16 mouse cellular contexts compared by ENCODE assay signal in genomic region chr3:153472583-153473471, GRCm38 (mm10).
A peak's percentile ranks its signal among the peaks of the same experiment; 100 is the strongest.
DNase-seq lines count a peak whose midpoint lies in the region; ATAC-seq and TF ChIP-seq lines count a peak whose summit lies in the region.
"Had no signal": no experiment of that assay in that cellular context is flagged by ENCODE, and none has a peak within 500 bp of the region (broad histone marks: within the 10 kb centered on the region; RNA-seq: fewer than 3 reads in every experiment).

No protein-coding gene starts in this region.

- H3K27me3 ChIP-seq in kidney, embryonic 14.5 days (ENCODE audit: control insufficient read depth, insufficient read depth, low read length), result no peaks in the 10 kb centered on the region
- no peaks in the 10 kb centered on the region for H3K27me3 ChIP-seq in midbrain, embryonic 11.5 days (ENCODE audit: control insufficient read depth, insufficient read depth, low read length)
- no peaks in the 10 kb centered on the region for H3K27me3 ChIP-seq in midbrain, postnatal 0 days (ENCODE audit: insufficient read depth, low read length)
- H3K27me3 ChIP-seq in hindbrain, embryonic 12.5 days, result no peaks in the 10 kb centered on the region
- H3K27me3 ChIP-seq: forebrain, embryonic 13.5 days; heart, embryonic 12.5 days; neural tube, embryonic 15.5 days had no signal

- no peaks in the 10 kb centered on the region for H3K4me1 ChIP-seq in kidney, embryonic 14.5 days (ENCODE audit: control insufficient read depth, insufficient read depth, low read length)
- no peaks in the 10 kb centered on the region for H3K4me1 ChIP-seq in midbrain, embryonic 11.5 days (ENCODE audit: control insufficient read depth, insufficient read depth, low read length)
- no peaks in the 10 kb centered on the region for H3K4me1 ChIP-seq in midbrain, postnatal 0 days (ENCODE audit: insufficient read depth, low read length)
- peaks cover 11% of the 10 kb centered on the region; the same call in 1 of the 2 replicates for H3K4me1 ChIP-seq in hindbrain, embryonic 12.5 days
- H3K4me1 ChIP-seq: heart, embryonic 12.5 days; midbrain, embryonic 10.5 days had no signal

- no peak overlapping the region for H3K4me3 ChIP-seq in kidney, embryonic 14.5 days (ENCODE audit: low read length)
- H3K4me3 ChIP-seq in midbrain, embryonic 11.5 days (ENCODE audit: low read depth, low read length), result no peak overlapping the region
- H3K4me3 ChIP-seq in midbrain, postnatal 0 days (ENCODE audit: low read depth, low read length), result no peak overlapping the region
- no peak overlapping the region for H3K4me3 ChIP-seq in hindbrain, embryonic 12.5 days
- H3K4me3 ChIP-seq: forebrain, embryonic 13.5 days; heart, embryonic 12.5 days; midbrain, embryonic 10.5 days; neural tube, embryonic 15.5 days had no signal

- TF ChIP-seq CTCF in midbrain, postnatal 0 days (IDR thresholded peaks at IDR 0.05), result no peak

- no peaks in the 10 kb centered on the region for H3K9me3 ChIP-seq in kidney, embryonic 14.5 days (ENCODE audit: control insufficient read depth, low read length)
- H3K9me3 ChIP-seq in midbrain, embryonic 11.5 days (ENCODE audit: control insufficient read depth, low read length), result no peaks in the 10 kb centered on the region
- no peaks in the 10 kb centered on the region for H3K9me3 ChIP-seq in midbrain, postnatal 0 days (ENCODE audit: low read length)
- no peaks in the 10 kb centered on the region for H3K9me3 ChIP-seq in hindbrain, embryonic 12.5 days (replicated peaks)
- H3K9me3 ChIP-seq: forebrain, embryonic 13.5 days; heart, embryonic 12.5 days; midbrain, embryonic 10.5 days; neural tube, embryonic 15.5 days had no signal

- 77% methylated on average over 11 of the region's 11 CpGs for WGBS in kidney, embryonic 14.5 days
- 92% methylated on average over 11 of the region's 11 CpGs for WGBS in midbrain, embryonic 11.5 days
- 87% methylated on average over 11 of the region's 11 CpGs for WGBS in midbrain, postnatal 0 days
- 62% methylated on average over 11 of the region's 11 CpGs for WGBS in hindbrain, embryonic 12.5 days

- H3K36me3 ChIP-seq in kidney, embryonic 14.5 days (ENCODE audit: control insufficient read depth, insufficient read depth, low read length), result no peaks in the 10 kb centered on the region
- H3K36me3 ChIP-seq in midbrain, embryonic 11.5 days (ENCODE audit: control insufficient read depth, insufficient read depth, low read length), result no peaks in the 10 kb centered on the region
- H3K36me3 ChIP-seq in midbrain, postnatal 0 days (ENCODE audit: insufficient read depth, low read length), result no peaks in the 10 kb centered on the region
- H3K36me3 ChIP-seq in hindbrain, embryonic 12.5 days, result no peaks in the 10 kb centered on the region
- H3K36me3 ChIP-seq: heart, embryonic 12.5 days; midbrain, embryonic 10.5 days; neural tube, embryonic 15.5 days had no signal

- H3K4me2 ChIP-seq in kidney, embryonic 14.5 days (replicated peaks; ENCODE audit: low read depth, low read length), result no peak overlapping the region
- no peak overlapping the region for H3K4me2 ChIP-seq in midbrain, embryonic 11.5 days
- H3K4me2 ChIP-seq in midbrain, postnatal 0 days (ENCODE audit: low read depth, low read length, poor library complexity, severe bottlenecking), result no peak overlapping the region
- no peak overlapping the region for H3K4me2 ChIP-seq in hindbrain, embryonic 12.5 days (replicated peaks)
- H3K4me2 ChIP-seq: forebrain, embryonic 13.5 days; heart, embryonic 12.5 days; neural tube, embryonic 15.5 days had no signal

- peak; percentile 5 to 18 for DNase-seq in kidney, adult 8-10 months
- DNase-seq in midbrain, embryonic 11.5 days (ENCODE audit: low spot score, missing footprints), result peak; percentile 51
- no peak for DNase-seq in midbrain, postnatal 0 days (ENCODE audit: low spot score)
- DNase-seq in mesoderm, embryonic 11.5 days (ENCODE audit: low read depth, low spot score), result peak; percentile 26
- no peak for DNase-seq in retina, postnatal 1 day
- DNase-seq: cerebellum, adult 9-11 months; heart, postnatal 4 days; kidney, adult 11 months; left cerebral cortex, postnatal 4 days; lung, adult 18-20 months had no signal

- H3K27ac ChIP-seq in kidney, embryonic 14.5 days (ENCODE audit: low read depth, low read length), result no peak overlapping the region
- no peak overlapping the region for H3K27ac ChIP-seq in midbrain, embryonic 11.5 days (ENCODE audit: low read depth, low read length)
- no peak overlapping the region for H3K27ac ChIP-seq in midbrain, postnatal 0 days (ENCODE audit: low read depth, low read length)
- no peak overlapping the region for H3K27ac ChIP-seq in hindbrain, embryonic 12.5 days
- H3K27ac ChIP-seq: forebrain, embryonic 13.5 days; midbrain, embryonic 10.5 days; neural tube, embryonic 15.5 days had no signal

- ATAC-seq in kidney, embryonic 14.5 days (ENCODE audit: low FRiP score, low TSS enrichment), result no peak; the same call in 1 of the 2 replicates
- ATAC-seq in midbrain, embryonic 11.5 days (ENCODE audit: low FRiP score), result no peak
- ATAC-seq in midbrain, postnatal 0 days (ENCODE audit: low FRiP score), result no peak
- peak; percentile 52; the same call in 1 of the 2 replicates for ATAC-seq in hindbrain, embryonic 12.5 days (ENCODE audit: low FRiP score)
- ATAC-seq: forebrain, embryonic 13.5 days had no signal

- H3K9ac ChIP-seq in kidney, embryonic 14.5 days (ENCODE audit: low read depth, low read length), result no peak overlapping the region
- H3K9ac ChIP-seq in midbrain, embryonic 11.5 days (ENCODE audit: low read length), result no peak overlapping the region
- no peak overlapping the region for H3K9ac ChIP-seq in midbrain, postnatal 0 days (replicated peaks; ENCODE audit: low read length, poor library complexity, severe bottlenecking)
- H3K9ac ChIP-seq in hindbrain, embryonic 12.5 days, result no peak overlapping the region
- H3K9ac ChIP-seq: forebrain, embryonic 13.5 days; heart, embryonic 12.5 days; neural tube, embryonic 15.5 days had no signal

Comparison
In these comparisons a context has a peak if more than half of its experiments do, and no peak if none do; other contexts are left out.
1. DNase-seq: peak in kidney, adult 8-10 months (2 of 2), midbrain, embryonic 11.5 days (single experiment) and mesoderm, embryonic 11.5 days (single experiment); none in midbrain, postnatal 0 days (single experiment) and retina, postnatal 1 day (single experiment).